Mouse (Mus musculus) lung, embryonic 14.5 days (tissue): ENCODE data around the gene Endou. TPM values are rescaled to one million over a fixed set of nuclear protein-coding genes. Genes with fewer than 3 reads are reported as not detected.

Experiments used
- ATAC-seq: fragments of 200-750 bp; cut with Nextera tagmentation; 2 replicates; pipeline ENCODE4 v1.8.0; 2017; ENCODE audit warnings: mild to moderate bottlenecking, moderate TSS enrichment, moderate library complexity; ENCODE audit not compliant: insufficient read depth
- DNase-seq: peaks from one replicate; pipeline ENCODE4 v3.0.0-alpha.2; 2015
- H3K27ac ChIP-seq: fragments of 300-500 bp; sonication (generic); 2 replicates; pipeline ENCODE4 v1.5.1; 2014; ENCODE audit warnings: low read depth, mild to moderate bottlenecking, moderate library complexity
- H3K27me3 ChIP-seq: fragments of 300-500 bp; sonication (generic); 2 replicates; pipeline ENCODE4 v1.6.1; 2014; ENCODE audit warnings: low read length, control low read depth; ENCODE audit not compliant: insufficient read depth
- H3K36me3 ChIP-seq: fragments of 300-500 bp; sonication (generic); 2 replicates; pipeline ENCODE4 v1.6.1; 2014; ENCODE audit warnings: control low read depth; ENCODE audit not compliant: insufficient read depth
- H3K4me1 ChIP-seq: fragments of 300-500 bp; sonication (generic); 2 replicates; pipeline ENCODE4 v1.6.1; 2014; ENCODE audit warnings: antibody characterized with exemption, control low read depth; ENCODE audit not compliant: insufficient read depth
- H3K4me2 ChIP-seq: fragments of 300-500 bp; sonication (generic); 2 replicates; pipeline ENCODE4 v1.6.1; 2014; ENCODE audit warnings: mild to moderate bottlenecking
- H3K4me3 ChIP-seq: fragments of 300-500 bp; sonication (generic); 2 replicates; pipeline ENCODE4 v1.5.1; 2014; ENCODE audit warnings: low read depth, low read length
- H3K9ac ChIP-seq: fragments of 300-500 bp; sonication (generic); 2 replicates; pipeline ENCODE4 v1.6.1; 2014
- H3K9me3 ChIP-seq: fragments of 300-500 bp; sonication (generic); 2 replicates; pipeline ENCODE4 v1.6.1; 2016; ENCODE audit warnings: low read depth, low read length, control low read depth
- CTCF ChIP-seq: IDR thresholded peaks from 2 replicates; pipeline ENCODE4 v1.5.1; 2016; ENCODE audit warnings: antibody characterized with exemption, low read depth
- WGBS: fragments of 180-500 bp; shearing (Covaris S2); extraction: QIAGEN DNeasy Blood & Tissue Kit; methylation state at CpG from one replicate; pipeline ENCODE4 v1.1.7; 2014; 5-methylcytosine and 5-hydroxymethylcytosine counted together
- polyA plus RNA-seq: library from polyadenylated mRNA; unstranded; fragments of >200 nt; fragmentation: Nextera tagmentation; extraction: Ambion mirVana; gene quantifications from 2 replicates; pipeline ENCODE4 v1.2.1, GENCODE M21; 2014

Endou gene
- polyA plus RNA-seq, 1 experiment from 2014 or later: not detected

- no peak for ATAC-seq
- H3K9me3 ChIP-seq: no peaks in the 10 kb centered on the region
- no peak overlapping the region for H3K9ac ChIP-seq
- H3K27ac ChIP-seq: no peak overlapping the region
- TF ChIP-seq CTCF: no peak
- no peak for DNase-seq
- WGBS: 53% methylated on average over 12 of the region's 12 CpGs
- H3K27me3 ChIP-seq: no peaks in the 10 kb centered on the region
- H3K4me1 ChIP-seq: peaks cover 5% of the 10 kb centered on the region
- H3K4me2 ChIP-seq: no peak overlapping the region
- no peak overlapping the region for H3K4me3 ChIP-seq
- 0 out of 2 replicates have a peak, but pooled peaks cover 6% of the 10 kb centered on the region for H3K36me3 ChIP-seq
These were observed 12.9 kb upstream of the Endou start for GRCm38 (mm10) chr15:97743961-97744525.

GRCm38 (mm10) chr15:97743210-97743609 is 12.1 kb upstream of the Endou start:
- Histone ChIP-seq H3K27ac (no peak overlapping the region), H3K4me3 (no peak overlapping the region), H3K4me2 (no peak overlapping the region), H3K4me1 (peaks cover 5% of the 10 kb centered on the region), H3K27me3 (no peaks in the 10 kb centered on the region), H3K36me3 (0 out of 2 replicates have a peak, but pooled peaks cover 6% of the 10 kb centered on the region), H3K9me3 (no peaks in the 10 kb centered on the region), H3K9ac (no peak overlapping the region)
- TF ChIP-seq CTCF: no peak
- no peak for DNase-seq
- ATAC-seq: no peak
- 84% methylated on average over 5 of the region's 5 CpGs for WGBS

- Histone ChIP-seq H3K4me3 (no peak overlapping the region), H3K4me1 (peaks cover 5% of the 10 kb centered on the region), H3K9me3 (no peaks in the 10 kb centered on the region), H3K4me2 (no peak overlapping the region), H3K27me3 (no peaks in the 10 kb centered on the region), H3K27ac (no peak overlapping the region), H3K36me3 (0 out of 2 replicates have a peak, but pooled peaks cover 6% of the 10 kb centered on the region), H3K9ac (no peak overlapping the region)
- no peak for DNase-seq
- no peak for ATAC-seq
- TF ChIP-seq CTCF: no peak
- 66% methylated on average over 4 of the region's 4 CpGs for WGBS
These were observed 11.5 kb upstream of the Endou start for GRCm38 (mm10) chr15:97742600-97742999.

GRCm38 (mm10) chr15:97742074-97742473 is 10.9 kb upstream of the Endou start:
- no peak for DNase-seq
- Histone ChIP-seq H3K9me3 (no peaks in the 10 kb centered on the region), H3K27ac (no peak overlapping the region), H3K4me2 (no peak overlapping the region), H3K27me3 (no peaks in the 10 kb centered on the region), H3K4me1 (peaks cover 5% of the 10 kb centered on the region), H3K36me3 (0 out of 2 replicates have a peak, but pooled peaks cover 6% of the 10 kb centered on the region), H3K4me3 (no peak overlapping the region), H3K9ac (no peak overlapping the region)
- no peak for TF ChIP-seq CTCF
- 59% methylated on average over 7 of the region's 7 CpGs for WGBS
- ATAC-seq: no peak

GRCm38 (mm10) chr15:97741662-97742061 is 10.5 kb upstream of the Endou start:
- Histone ChIP-seq H3K36me3 (0 out of 2 replicates have a peak, but pooled peaks cover 6% of the 10 kb centered on the region), H3K4me1 (peaks cover 5% of the 10 kb centered on the region), H3K9ac (no peak overlapping the region), H3K4me2 (no peak overlapping the region), H3K27me3 (no peaks in the 10 kb centered on the region), H3K9me3 (no peaks in the 10 kb centered on the region), H3K4me3 (no peak overlapping the region), H3K27ac (no peak overlapping the region)
- TF ChIP-seq CTCF: no peak
- no peak for ATAC-seq
- 73% methylated on average over 12 of the region's 12 CpGs for WGBS
- DNase-seq: no peak

- Histone ChIP-seq H3K27ac (no peak overlapping the region), H3K9me3 (no peaks in the 10 kb centered on the region), H3K4me2 (no peak overlapping the region), H3K36me3 (0 out of 2 replicates have a peak, but pooled peaks cover 6% of the 10 kb centered on the region), H3K27me3 (no peaks in the 10 kb centered on the region), H3K4me1 (peaks cover 4% of the 10 kb centered on the region), H3K9ac (no peak overlapping the region), H3K4me3 (no peak overlapping the region)
- 71% methylated on average over 9 of the region's 9 CpGs for WGBS
- ATAC-seq: no peak
- no peak for TF ChIP-seq CTCF
- DNase-seq: no peak
These were observed 9.2 kb upstream of the Endou start for GRCm38 (mm10) chr15:97740283-97740732.

GRCm38 (mm10) chr15:97738923-97739322 is 7.8 kb upstream of the Endou start:
- Histone ChIP-seq H3K36me3 (no peaks in the 10 kb centered on the region), H3K4me3 (no peak overlapping the region), H3K4me1 (no peaks in the 10 kb centered on the region), H3K4me2 (no peak overlapping the region), H3K27ac (no peak overlapping the region), H3K9ac (no peak overlapping the region), H3K27me3 (no peaks in the 10 kb centered on the region), H3K9me3 (no peaks in the 10 kb centered on the region)
- no peak for ATAC-seq
- no peak for DNase-seq
- TF ChIP-seq CTCF: no peak
- 85% methylated on average over 7 of the region's 7 CpGs for WGBS
